7 mouse cellular contexts compared by ENCODE assay signal in the genomic region with DNA sequence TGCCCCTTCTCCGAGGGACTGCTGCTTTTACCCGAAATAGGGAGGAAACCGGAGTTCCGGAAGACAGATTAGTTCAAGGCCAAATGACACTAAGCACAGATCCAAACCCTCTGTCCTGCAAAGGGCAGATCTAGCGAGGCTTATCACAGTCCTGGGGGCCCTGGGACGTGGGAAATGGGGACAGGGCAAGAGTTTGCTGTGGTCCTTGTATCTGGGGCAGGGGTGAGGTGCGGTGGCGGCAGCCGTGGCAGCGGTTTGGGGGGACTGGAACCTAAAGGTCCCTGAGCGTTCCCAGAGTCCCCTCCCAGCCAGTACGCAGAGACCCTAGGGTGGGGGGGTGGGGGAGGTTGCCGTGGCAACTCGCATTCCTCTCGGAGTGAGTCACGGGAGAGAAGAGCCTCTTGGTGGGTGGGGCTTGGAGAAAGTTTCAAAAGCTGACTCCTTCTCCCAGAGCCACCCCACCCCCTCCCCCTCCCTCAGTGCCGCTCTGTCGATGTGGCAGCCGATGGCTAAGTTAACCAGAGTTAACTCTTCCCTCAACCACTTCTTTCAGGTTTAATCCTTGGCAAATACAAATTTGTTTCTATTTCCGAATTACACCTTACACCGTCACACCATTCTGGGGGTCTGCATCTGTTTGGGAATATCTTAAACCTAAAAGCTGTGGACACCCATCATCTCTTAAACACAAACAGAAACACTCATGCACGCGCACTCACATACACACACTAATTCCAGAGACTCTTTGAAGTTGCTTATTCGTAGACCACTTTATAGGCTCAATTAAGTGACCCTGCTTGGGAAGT. TPM values are rescaled to one million over a fixed set of nuclear protein-coding genes. Genes with fewer than 3 reads are reported as not detected.
A peak's percentile ranks its signal among the peaks of the same experiment; 100 is the strongest.
DNase-seq lines count a peak whose midpoint lies in the region; ATAC-seq and TF ChIP-seq lines count a peak whose summit lies in the region.

No protein-coding gene starts in this region.

- ATAC-seq in kidney, postnatal 0 days (replicated peaks; ENCODE audit: low FRiP score, low read depth), result peak; percentile 81

- WGBS in heart, embryonic 10.5 days, result under 1% methylated on average over 23 of the region's 24 CpGs
- WGBS in kidney, postnatal 0 days, result under 1% methylated on average over 24 of the region's 24 CpGs

- peak overlapping the region; percentile 97 for H3K27ac ChIP-seq in heart, embryonic 10.5 days
- peak overlapping the region; percentile 94 for H3K27ac ChIP-seq in kidney, postnatal 0 days

- no peak for TF ChIP-seq CTCF in kidney, postnatal 0 days (IDR thresholded peaks at IDR 0.05; ENCODE audit: low read depth)

- no peaks in the 10 kb centered on the region for H3K27me3 ChIP-seq in heart, embryonic 10.5 days (ENCODE audit: insufficient read depth, poor library complexity, severe bottlenecking)
- no peaks in the 10 kb centered on the region for H3K27me3 ChIP-seq in kidney, postnatal 0 days (ENCODE audit: insufficient read depth, low read length)

- peak overlapping the region; percentile 63 for H3K4me3 ChIP-seq in heart, embryonic 10.5 days
- peak overlapping the region; percentile 56 for H3K4me3 ChIP-seq in kidney, postnatal 0 days (replicated peaks; ENCODE audit: low read depth, low read length)

- H3K4me1 ChIP-seq in heart, embryonic 10.5 days, result peaks cover 75% of the 10 kb centered on the region
- H3K4me1 ChIP-seq in kidney, postnatal 0 days (replicated peaks; ENCODE audit: insufficient read depth, low read length), result peaks cover 13% of the 10 kb centered on the region; the same call in 1 of the 2 replicates

- H3K9ac ChIP-seq in kidney, postnatal 0 days (ENCODE audit: low read depth, low read length), result peak overlapping the region; percentile 76

- peak; percentile 95 for DNase-seq in ZHBTc4 (ENCODE audit: low read depth, low spot score)
- peak; percentile 91 for DNase-seq in embryo, embryonic 10.5 days (ENCODE audit: low spot score)
- DNase-seq in heart, embryonic 10.5 days (ENCODE audit: low spot score), result peak; percentile 96
- DNase-seq in kidney, postnatal 0 days (ENCODE audit: low spot score), result peak; percentile 93
- DNase-seq in lung, postnatal 36 days, result peak; percentile 88
- peak; percentile 36 to 51 for DNase-seq in urinary bladder, postnatal 36 days (ENCODE audit: low spot score in 2 of 2)
- no peak for DNase-seq in right cerebral cortex, postnatal 4 days

- no peaks in the 10 kb centered on the region for H3K9me3 ChIP-seq in heart, embryonic 10.5 days
- no peaks in the 10 kb centered on the region for H3K9me3 ChIP-seq in kidney, postnatal 0 days (replicated peaks; ENCODE audit: low read length)

- peaks cover 21% of the 10 kb centered on the region for H3K36me3 ChIP-seq in heart, embryonic 10.5 days
- H3K36me3 ChIP-seq in kidney, postnatal 0 days (ENCODE audit: insufficient read depth, low read length), result no peaks in the 10 kb centered on the region

- H3K4me2 ChIP-seq in kidney, postnatal 0 days (ENCODE audit: low read length), result peak overlapping the region; percentile 64

RNA-seq across cellular contexts. Expression of a gene that starts 4.9 kb away (rescaled TPM):
- polyA plus RNA-seq in heart, embryonic 10.5 days (2016; fragmentation: Nextera tagmentation; extraction: Ambion mirVana), result 995 and 1,097 TPM in 2 replicates
- polyA plus RNA-seq in kidney, postnatal 0 days (2015; fragmentation: Nextera tagmentation; extraction: Ambion mirVana), result 1,281 and 1,429 TPM in 2 replicates

RNA-seq across cellular contexts. Expression of a gene that starts 42.9 kb away (rescaled TPM):
- polyA plus RNA-seq in heart, embryonic 10.5 days (2016; fragmentation: Nextera tagmentation; extraction: Ambion mirVana), result 269 and 273 TPM in 2 replicates
- 495 and 517 TPM in 2 replicates for polyA plus RNA-seq in kidney, postnatal 0 days (2015; fragmentation: Nextera tagmentation; extraction: Ambion mirVana)

RNA-seq across cellular contexts. Expression of a gene that starts 51.4 kb away (rescaled TPM):
- polyA plus RNA-seq in heart, embryonic 10.5 days (2016; fragmentation: Nextera tagmentation; extraction: Ambion mirVana), result 164 and 188 TPM in 2 replicates
- 109 and 119 TPM in 2 replicates for polyA plus RNA-seq in kidney, postnatal 0 days (2015; fragmentation: Nextera tagmentation; extraction: Ambion mirVana)
